Mouse (Mus musculus) thymus, postnatal 0 days (tissue): ENCODE data around the gene Zkscan5. TPM values are rescaled to one million over a fixed set of nuclear protein-coding genes. Genes with fewer than 3 reads are reported as not detected.
"Not testable (repeated sequence)": the region's sequence is repeated elsewhere in the genome, so short reads cannot be mapped to it uniquely, and the experiment has no call there.

Source experiments
- DNase-seq: peaks from one replicate; pipeline ENCODE4 v3.0.0-alpha.2; 2015; ENCODE audit warnings: low spot score
- polyA plus RNA-seq: library from polyadenylated mRNA; unstranded; fragments of >200 nt; fragmentation: Nextera tagmentation; extraction: Ambion mirVana; gene quantifications from 2 replicates; pipeline ENCODE4 v1.2.1, GENCODE M21; 2015

The Zkscan5 gene
- polyA plus RNA-seq, 1 experiment from 2014 or later = 7.8 TPM

GRCm38 (mm10) chr5:145213505-145213904 lies 9.1 kb downstream of the Zkscan5 start:
- DNase-seq = no peak

- DNase-seq = no peak
Measured at GRCm38 (mm10) chr5:145214679-145215078, 10.3 kb downstream of the Zkscan5 start.

- DNase-seq = no peak
Measured at GRCm38 (mm10) chr5:145217746-145218145, 13.4 kb downstream of the Zkscan5 start.

- no peak for DNase-seq
Measured at GRCm38 (mm10) chr5:145218206-145218605, 13.8 kb downstream of the Zkscan5 start.

- no peak for DNase-seq
Measured at GRCm38 (mm10) chr5:145218671-145219070, 14.3 kb downstream of the Zkscan5 start.

- DNase-seq = no peak
Measured at GRCm38 (mm10) chr5:145219981-145220380, 15.6 kb downstream of the Zkscan5 start.

- DNase-seq = no peak
Measured at GRCm38 (mm10) chr5:145222840-145223239, 18.5 kb downstream of the Zkscan5 start.

GRCm38 (mm10) chr5:145223395-145223794 lies 19.0 kb downstream of the Zkscan5 start:
- DNase-seq = no peak

GRCm38 (mm10) chr5:145226453-145226852 lies 22.1 kb downstream of the Zkscan5 start:
- DNase-seq = no peak

GRCm38 (mm10) chr5:145229283-145229682 lies 24.9 kb downstream of the Zkscan5 start:
- not testable (repeated sequence) for DNase-seq

- DNase-seq = no peak
Measured at GRCm38 (mm10) chr5:145230641-145231040, 26.3 kb downstream of the Zkscan5 start.

- DNase-seq = peak; percentile 97
Measured at GRCm38 (mm10) chr5:145231367-145231871, 27.1 kb downstream of the Zkscan5 start, which contains the start of gene Zfp655. Gene Zfp655, plus strand, starts transcription at chr5:145231715.

GRCm38 (mm10) chr5:145231893-145232411 lies 27.6 kb downstream of the Zkscan5 start:
- no peak for DNase-seq

GRCm38 (mm10) chr5:145234636-145235035 lies 30.3 kb downstream of the Zkscan5 start:
- peak; percentile 55 for DNase-seq

GRCm38 (mm10) chr5:145249520-145249919 lies 45.2 kb downstream of the Zkscan5 start:
- no peak for DNase-seq

Other genes starting within 250 kb of the Zkscan5 start
- gene Smurf1, start 238.7 kb upstream of the Zkscan5 start, polyA plus RNA-seq = 7.7 and 10.0 TPM in 2 replicates
- not detected in 2 replicates for gene Gm4871, start 171.8 kb upstream of the Zkscan5 start, polyA plus RNA-seq
- 0.22 TPM in 1 of 2 replicates, not detected in the other for gene 1700018F24Rik, start 161.6 kb upstream of the Zkscan5 start, polyA plus RNA-seq
- gene Arpc1a, start 120.7 kb upstream of the Zkscan5 start, polyA plus RNA-seq = 148 and 153 TPM in 2 replicates
- gene Kpna7, start 120.5 kb upstream of the Zkscan5 start, polyA plus RNA-seq = 0.05 and 0.20 TPM in 2 replicates
- 563 and 603 TPM in 2 replicates for gene Arpc1b, start 90.3 kb upstream of the Zkscan5 start, polyA plus RNA-seq
- gene Pdap1, start 64.3 kb upstream of the Zkscan5 start, polyA plus RNA-seq = 66.2 and 73.5 TPM in 2 replicates
- 275 and 289 TPM in 2 replicates for gene Bud31, start 64.2 kb upstream of the Zkscan5 start, polyA plus RNA-seq
- gene Ptcd1, start 37.5 kb upstream of the Zkscan5 start, polyA plus RNA-seq = 12.4 and 12.8 TPM in 2 replicates
- 56.4 and 58.2 TPM in 2 replicates for gene Cpsf4, start 37.3 kb upstream of the Zkscan5 start, polyA plus RNA-seq
- gene Atp5j2, start 12.5 kb upstream of the Zkscan5 start, polyA plus RNA-seq = 651 and 696 TPM in 2 replicates
- gene Zkscan14, start 2.7 kb upstream of the Zkscan5 start, polyA plus RNA-seq = 17.2 and 18.7 TPM in 2 replicates
- 34.2 and 36.4 TPM in 2 replicates for gene Zfp655, start 27.2 kb downstream of the Zkscan5 start, polyA plus RNA-seq
- 0.56 and 0.63 TPM in 2 replicates for gene Zscan25, start 75.9 kb downstream of the Zkscan5 start, polyA plus RNA-seq
- not detected in 2 replicates for gene Cyp3a57, start 140.7 kb downstream of the Zkscan5 start, polyA plus RNA-seq